Mouse (Mus musculus) stomach, embryonic 16.5 days (tissue): ENCODE results near the gene Vrk1. TPM values are rescaled to one million over a fixed set of nuclear protein-coding genes. Genes with fewer than 3 reads are reported as not detected.

ENCODE experiments used
- ATAC-seq: fragments of 200-750 bp; cut with Nextera tagmentation; 2 replicates; pipeline ENCODE4 v1.8.0; 2017; ENCODE audit warnings: moderate number of reproducible peaks, moderate TSS enrichment; ENCODE audit not compliant: insufficient read depth, low FRiP score
- H3K27ac ChIP-seq: fragments of 300-500 bp; sonication (generic); 2 replicates; pipeline ENCODE4 v1.5.1; 2014; ENCODE audit warnings: low read length
- H3K27me3 ChIP-seq: fragments of 300-500 bp; sonication (generic); 2 replicates; pipeline ENCODE4 v1.6.1; 2014; ENCODE audit warnings: low read length, control low read depth, mixed read lengths; ENCODE audit not compliant: control insufficient read depth, insufficient read depth
- H3K36me3 ChIP-seq: fragments of 300-500 bp; sonication (generic); 2 replicates; pipeline ENCODE4 v1.6.1; 2014; ENCODE audit warnings: low read length; ENCODE audit not compliant: control insufficient read depth, insufficient read depth
- H3K4me1 ChIP-seq: fragments of 300-500 bp; sonication (generic); 2 replicates; pipeline ENCODE4 v1.6.1; 2014; ENCODE audit warnings: low read length, control low read depth, mixed read lengths; ENCODE audit not compliant: control insufficient read depth, insufficient read depth
- H3K4me2 ChIP-seq: fragments of 300-500 bp; sonication (generic); 2 replicates; pipeline ENCODE4 v1.6.1; 2014; ENCODE audit warnings: low read depth, low read length, mixed read lengths
- H3K4me3 ChIP-seq: fragments of 300-500 bp; sonication (generic); replicated peaks from 2 replicates; pipeline ENCODE4 v1.5.1; 2014; ENCODE audit warnings: mild to moderate bottlenecking, low read length
- H3K9ac ChIP-seq: fragments of 300-500 bp; sonication (generic); 2 replicates; pipeline ENCODE4 v1.6.1; 2014; ENCODE audit warnings: low read length
- H3K9me3 ChIP-seq: fragments of 300-500 bp; sonication (generic); replicated peaks from 2 replicates; pipeline ENCODE4 v1.6.1; 2016; ENCODE audit warnings: low read length, control low read depth; ENCODE audit not compliant: control insufficient read depth
- WGBS: fragments of 180-500 bp; shearing (Covaris S2); extraction: QIAGEN DNeasy Blood & Tissue Kit; methylation state at CpG from one replicate; pipeline ENCODE4 v1.1.7; 2014; 5-methylcytosine and 5-hydroxymethylcytosine counted together
- polyA plus RNA-seq: library from polyadenylated mRNA; unstranded; fragments of >200 nt; fragmentation: Nextera tagmentation; extraction: Ambion mirVana; gene quantifications from 2 replicates; pipeline ENCODE4 v1.2.1, GENCODE M21; 2015

Gene Vrk1
- polyA plus RNA-seq, result 54.6 and 58.3 TPM in 2 replicates

GRCm38 (mm10) chr12:106010065-106010915 lies at the start of gene Vrk1:
TSS of gene Vrk1 (plus strand) at chr12:106010228.
- peak; percentile 100 for ATAC-seq
- peak within 1 kb of the TSS; percentile 83 for H3K4me2 ChIP-seq
- peak within 1 kb of the TSS; percentile 89 for H3K4me3 ChIP-seq
- peak within 1 kb of the TSS; percentile 67 for H3K27ac ChIP-seq
- WGBS, result under 1% methylated on average over 71 of the region's 72 CpGs
- no peaks in the 10 kb centered on the region for H3K36me3 ChIP-seq
- no peaks in the 10 kb centered on the region for H3K27me3 ChIP-seq
- peaks cover 4% of the 10 kb centered on the region; the same call in 1 of the 2 replicates for H3K4me1 ChIP-seq
- H3K9ac ChIP-seq, result peak within 1 kb of the TSS; percentile 87
- H3K9me3 ChIP-seq, result no peaks in the 10 kb centered on the region; the same call in 1 of the 2 replicates

DNA sequence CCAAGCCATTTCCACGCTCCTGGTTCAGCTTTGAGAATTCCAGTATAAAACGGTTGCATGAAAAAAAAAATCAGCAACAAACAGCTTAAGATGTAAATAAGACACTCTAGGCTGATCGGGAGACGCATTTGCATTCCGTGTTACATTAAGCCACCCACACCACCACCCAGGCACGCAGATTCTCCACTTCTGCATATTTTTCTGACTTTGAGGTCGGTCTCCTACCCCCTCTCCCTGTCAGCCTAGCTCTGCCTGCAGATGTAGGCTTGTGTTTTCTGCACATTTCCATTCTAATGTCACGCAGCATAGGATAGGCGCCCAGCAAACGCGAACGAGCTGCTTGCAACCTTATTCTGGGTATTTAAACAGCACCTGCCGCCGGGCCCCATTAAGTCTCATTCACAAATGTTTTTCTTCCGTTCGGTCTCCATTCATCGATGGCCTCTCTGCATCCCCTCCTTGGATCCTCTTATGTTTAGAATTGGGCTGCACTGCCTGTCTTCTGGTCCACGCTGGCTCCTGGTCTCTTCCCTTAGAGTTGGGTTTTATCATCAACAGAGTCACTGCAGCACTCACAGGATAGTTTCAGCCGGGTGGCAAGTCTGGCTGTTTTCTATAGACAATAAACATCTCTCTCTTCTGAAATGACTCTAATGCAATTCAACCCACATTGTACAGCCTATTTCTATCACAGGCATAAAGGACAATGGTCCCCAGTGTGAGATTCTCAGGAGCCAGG lies 49.3 kb upstream of the Vrk1 start:
- Histone ChIP-seq H3K4me2 (no peak overlapping the region), H3K36me3 (no peaks in the 10 kb centered on the region), H3K27me3 (peaks cover 10% of the 10 kb centered on the region), H3K27ac (no peak overlapping the region), H3K9ac (no peak overlapping the region), H3K9me3 (no peaks in the 10 kb centered on the region), H3K4me3 (no peak overlapping the region), H3K4me1 (peaks cover 4% of the 10 kb centered on the region; the same call in 1 of the 2 replicates)
- 15% methylated on average over 19 of the region's 19 CpGs for WGBS
- ATAC-seq, result no peak

DNA sequence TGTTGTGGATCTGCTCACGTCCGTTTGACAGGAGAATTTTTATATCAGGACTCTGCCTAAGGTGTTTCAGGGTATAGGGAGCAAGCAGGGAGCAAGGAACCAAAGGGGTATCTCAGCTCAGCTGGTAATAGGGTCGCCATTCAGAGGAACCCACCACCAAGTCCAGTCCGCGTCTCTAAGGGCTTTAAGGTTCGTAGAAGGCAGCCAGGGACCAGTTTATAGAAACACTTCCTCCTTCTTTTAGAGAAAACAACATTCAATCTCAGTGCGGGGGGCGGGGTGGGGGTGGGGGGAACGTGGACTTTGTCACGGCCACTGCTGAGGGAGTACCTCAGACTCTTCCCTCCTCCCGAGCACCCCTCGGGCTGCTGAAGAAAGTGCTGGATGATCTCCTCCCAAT lies 48.4 kb upstream of the Vrk1 start:
- peak overlapping the region; percentile 98 for H3K4me2 ChIP-seq
- peaks cover 4% of the 10 kb centered on the region; the same call in 1 of the 2 replicates for H3K4me1 ChIP-seq
- H3K27ac ChIP-seq, result no peak overlapping the region
- H3K9me3 ChIP-seq, result no peaks in the 10 kb centered on the region
- H3K4me3 ChIP-seq, result peak overlapping the region; percentile 63; the same call in 1 of the 2 replicates
- ATAC-seq, result no peak
- WGBS, result 5% methylated on average over 12 of the region's 12 CpGs
- H3K36me3 ChIP-seq, result no peaks in the 10 kb centered on the region
- no peak overlapping the region for H3K9ac ChIP-seq
- peaks cover 10% of the 10 kb centered on the region for H3K27me3 ChIP-seq

DNA sequence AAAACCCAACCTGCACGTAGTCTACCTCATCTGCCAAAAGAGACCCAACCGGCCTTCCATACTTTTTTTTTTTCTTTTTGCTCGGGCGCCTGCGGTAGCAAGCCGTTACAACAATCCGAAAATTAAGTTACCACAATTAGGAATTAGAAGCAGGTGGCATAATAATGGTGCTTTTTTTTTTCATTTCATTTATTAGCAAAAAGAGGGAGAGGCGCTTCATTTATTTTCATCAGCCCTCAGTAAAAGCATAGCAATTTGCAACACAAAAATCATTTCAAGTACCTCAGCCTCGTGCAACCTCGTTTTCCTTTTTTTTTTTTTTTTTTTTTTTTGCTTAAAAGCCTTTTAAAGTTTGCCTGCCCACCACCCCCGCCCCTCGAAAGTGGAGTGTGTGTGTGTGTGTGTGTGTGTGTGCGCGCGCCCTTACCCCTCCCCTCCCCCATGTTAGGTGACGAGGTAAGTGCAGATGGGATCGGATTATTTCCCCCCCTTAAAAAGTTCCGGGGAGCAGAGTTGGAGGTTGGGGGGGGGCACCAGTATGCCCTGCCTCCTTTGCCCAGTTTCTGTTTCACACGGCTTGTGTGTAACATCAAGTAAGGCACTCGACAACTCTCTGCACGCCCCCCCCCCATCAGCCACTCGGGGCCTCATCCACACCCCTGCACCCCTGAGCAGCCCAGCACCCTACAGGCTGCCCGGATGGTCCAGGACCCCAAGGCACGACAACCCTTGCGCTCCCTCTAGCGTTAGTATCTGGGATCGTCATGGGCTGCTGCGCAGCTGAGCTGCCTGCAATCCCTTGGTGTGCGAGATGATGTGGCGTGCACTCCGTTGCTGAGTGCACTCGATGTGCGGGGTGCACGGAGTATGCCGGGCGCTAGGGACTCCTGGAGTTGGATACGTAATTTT lies 47.7 kb upstream of the Vrk1 start:
- H3K4me2 ChIP-seq, result peak overlapping the region; percentile 98
- H3K4me3 ChIP-seq, result peak overlapping the region; percentile 63
- H3K36me3 ChIP-seq, result no peaks in the 10 kb centered on the region
- no peak overlapping the region for H3K27ac ChIP-seq
- H3K4me1 ChIP-seq, result peaks cover 4% of the 10 kb centered on the region; the same call in 1 of the 2 replicates
- peak; percentile 94 for ATAC-seq
- WGBS, result 2% methylated on average over 36 of the region's 37 CpGs
- H3K9ac ChIP-seq, result peak overlapping the region; percentile 66
- peaks cover 10% of the 10 kb centered on the region for H3K27me3 ChIP-seq
- no peaks in the 10 kb centered on the region for H3K9me3 ChIP-seq

DNA sequence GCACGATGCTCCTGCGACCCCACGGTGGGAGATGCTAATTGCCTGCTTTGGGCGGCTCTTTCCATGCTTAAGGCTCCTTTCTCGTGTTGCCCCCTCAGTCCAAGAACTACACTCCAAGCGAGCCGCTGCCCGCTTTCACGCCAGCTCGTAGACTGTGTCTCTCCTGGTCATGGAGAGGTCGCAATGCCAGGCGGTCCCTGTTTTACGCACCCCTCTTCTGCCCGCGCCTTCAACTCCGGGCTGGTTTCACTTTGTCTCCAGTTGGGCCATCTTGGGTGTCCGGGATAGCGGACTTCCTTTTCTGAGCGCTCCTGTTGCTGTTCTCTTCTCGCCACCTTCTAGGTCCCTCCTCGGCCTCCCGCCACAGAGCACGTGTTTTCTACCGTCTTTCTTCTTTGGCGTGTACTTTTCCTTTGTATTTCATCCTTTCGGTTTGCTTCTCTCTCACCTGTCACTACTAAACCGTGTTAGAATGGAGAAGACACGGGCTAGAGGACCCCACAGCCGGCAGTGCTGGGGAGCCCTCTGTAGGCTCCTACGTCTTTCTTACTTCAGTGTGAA lies 46.9 kb upstream of the Vrk1 start:
- Histone ChIP-seq H3K4me2 (peak overlapping the region; percentile 98), H3K27ac (no peak overlapping the region), H3K4me3 (peak overlapping the region; percentile 63), H3K4me1 (peaks cover 4% of the 10 kb centered on the region; the same call in 1 of the 2 replicates), H3K9ac (peak overlapping the region; percentile 66), H3K27me3 (peaks cover 10% of the 10 kb centered on the region), H3K36me3 (no peaks in the 10 kb centered on the region), H3K9me3 (no peaks in the 10 kb centered on the region)
- WGBS, result 6% methylated on average over 30 of the region's 30 CpGs
- peak; percentile 56 for ATAC-seq

GRCm38 (mm10) chr12:105966887-105967637 lies 43.0 kb upstream of the Vrk1 start:
- H3K4me2 ChIP-seq, result no peak overlapping the region
- H3K4me1 ChIP-seq, result peaks cover under 1% of the 10 kb centered on the region; the same call in 1 of the 2 replicates
- no peak overlapping the region for H3K27ac ChIP-seq
- H3K27me3 ChIP-seq, result no peaks in the 10 kb centered on the region; the same call in 1 of the 2 replicates
- no peaks in the 10 kb centered on the region for H3K9me3 ChIP-seq
- no peak for ATAC-seq
- no peaks in the 10 kb centered on the region for H3K36me3 ChIP-seq
- H3K9ac ChIP-seq, result no peak overlapping the region
- H3K4me3 ChIP-seq, result no peak overlapping the region
- 51% methylated on average over 19 of the region's 19 CpGs for WGBS

GRCm38 (mm10) chr12:105967806-105968205 lies 42.2 kb upstream of the Vrk1 start:
- 13% methylated on average over 18 of the region's 18 CpGs for whole genome bisulfite sequencing
- no peak for ATAC-seq
- H3K4me1 ChIP-seq, result no peaks in the 10 kb centered on the region
- no peaks in the 10 kb centered on the region for H3K9me3 ChIP-seq
- H3K27ac ChIP-seq, result no peak overlapping the region
- peak overlapping the region; percentile 13 for H3K4me3 ChIP-seq
- no peaks in the 10 kb centered on the region for H3K27me3 ChIP-seq
- H3K9ac ChIP-seq, result peak overlapping the region; percentile 3; the same call in 1 of the 2 replicates
- H3K4me2 ChIP-seq, result peak overlapping the region; percentile 20; the same call in 1 of the 2 replicates
- H3K36me3 ChIP-seq, result no peaks in the 10 kb centered on the region

DNA sequence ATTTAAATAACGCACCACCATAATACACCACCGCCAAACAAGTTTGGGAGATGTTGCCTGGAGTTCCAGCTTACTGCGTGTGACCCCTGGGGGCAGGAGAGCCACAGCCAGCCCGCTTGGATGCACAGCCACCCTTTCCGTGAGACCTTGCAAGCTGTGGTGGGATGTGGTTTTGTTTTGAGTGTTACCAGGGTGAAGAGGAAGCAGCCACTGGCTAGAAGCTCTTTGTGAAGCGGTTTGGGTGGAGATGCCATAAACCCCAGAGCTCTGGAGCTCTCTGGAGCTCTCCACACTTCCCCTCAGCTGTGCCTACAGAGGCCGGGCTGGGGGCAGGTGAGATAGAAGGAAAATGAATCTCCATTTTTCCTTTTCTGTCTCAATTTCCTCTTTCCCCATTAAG lies 38.8 kb upstream of the Vrk1 start:
- H3K36me3 ChIP-seq, result no peaks in the 10 kb centered on the region
- H3K9me3 ChIP-seq, result no peaks in the 10 kb centered on the region
- H3K4me3 ChIP-seq, result no peak overlapping the region
- ATAC-seq, result no peak
- H3K4me2 ChIP-seq, result no peak overlapping the region
- no peak overlapping the region for H3K27ac ChIP-seq
- H3K4me1 ChIP-seq, result no peaks in the 10 kb centered on the region
- 68% methylated on average over 7 of the region's 7 CpGs for WGBS
- no peak overlapping the region for H3K9ac ChIP-seq
- no peaks in the 10 kb centered on the region for H3K27me3 ChIP-seq
